Mouse (Mus musculus) spleen, adult 2 months (tissue): Measurements from ENCODE around the gene St6gal1.

ENCODE experiments used
- CTCF ChIP-seq: fragments of 200-500 bp; IDR thresholded peaks from 2 replicates; pipeline ENCODE4 v1.5.1; 2011; ENCODE audit warnings: mild to moderate bottlenecking, inconsistent platforms; ENCODE audit not compliant: insufficient read depth, insufficient read length, insufficient replicate concordance; ENCODE audit errors: extremely low read depth
- POLR2A ChIP-seq: fragments of 200-500 bp; IDR thresholded peaks from 2 replicates; pipeline ENCODE4 v1.6.1; 2011; ENCODE audit warnings: low read depth, low read length, inconsistent platforms

GRCm38 (mm10) chr16:23225821-23226600 is 1.5 kb downstream of the St6gal1 start:
- TF ChIP-seq CTCF: no peak
- TF ChIP-seq POLR2A: no peak; the same call in 1 of the 2 replicates
